Mouse (Mus musculus): ENCODE measurements at regions not wholly inside any gene's neighbourhood (a gene's known extent, or its start where the extent isn't known, plus 50 kb on each side); places are given as distances from the start of the nearest gene placed in this dataset.

- DNase-seq (ENCODE audit: low read depth, low spot score), result no peak
These were observed 353.0 kb downstream of the Pmp22 start for GRCm38 (mm10) chr11:63481676-63482310.

GRCm38 (mm10) chr11:63482593-63482992 lies 353.8 kb downstream of the Pmp22 start:
- no peak for DNase-seq (ENCODE audit: low read depth, low spot score)

- no peak for DNase-seq (ENCODE audit: low read depth, low spot score)
These were observed 358.4 kb downstream of the Pmp22 start for GRCm38 (mm10) chr11:63487203-63487602.

GRCm38 (mm10) chr11:63502181-63502580 lies 373.4 kb downstream of the Pmp22 start:
- DNase-seq (ENCODE audit: low read depth, low spot score), result no peak

GRCm38 (mm10) chr11:63507387-63507786 lies 378.6 kb downstream of the Pmp22 start:
- no peak for DNase-seq (ENCODE audit: low read depth, low spot score)

- DNase-seq (ENCODE audit: low read depth, low spot score), result no peak
These were observed 379.9 kb downstream of the Pmp22 start for GRCm38 (mm10) chr11:63508727-63509126.

GRCm38 (mm10) chr11:63510611-63511010 lies 381.8 kb downstream of the Pmp22 start:
- DNase-seq (ENCODE audit: low read depth, low spot score), result no peak

- no peak for DNase-seq (ENCODE audit: low read depth, low spot score)
These were observed 385.8 kb downstream of the Pmp22 start for GRCm38 (mm10) chr11:63514615-63515014.

GRCm38 (mm10) chr11:63518847-63519246 lies 390.1 kb downstream of the Pmp22 start:
- DNase-seq (ENCODE audit: low read depth, low spot score), result no peak

- DNase-seq (ENCODE audit: low read depth, low spot score), result no peak
These were observed 395.5 kb downstream of the Pmp22 start for GRCm38 (mm10) chr11:63524254-63524653.

GRCm38 (mm10) chr11:63525431-63525830 lies 396.6 kb downstream of the Pmp22 start:
- no peak for DNase-seq (ENCODE audit: low read depth, low spot score)

- no peak for DNase-seq (ENCODE audit: low read depth, low spot score)
These were observed 396.1 kb downstream of the Hs3st3b1 start for GRCm38 (mm10) chr11:63525956-63526355.

- no peak for DNase-seq (ENCODE audit: low read depth, low spot score)
These were observed 389.3 kb downstream of the Hs3st3b1 start for GRCm38 (mm10) chr11:63532752-63533151.

GRCm38 (mm10) chr11:63533555-63534200 lies 388.4 kb downstream of the Hs3st3b1 start:
- no peak for DNase-seq (ENCODE audit: low read depth, low spot score)

GRCm38 (mm10) chr11:63537693-63538092 lies 384.4 kb downstream of the Hs3st3b1 start:
- DNase-seq (ENCODE audit: low read depth, low spot score), result no peak

GRCm38 (mm10) chr11:63543971-63544696 lies 378.0 kb downstream of the Hs3st3b1 start:
- DNase-seq (ENCODE audit: low read depth, low spot score), result no peak

GRCm38 (mm10) chr11:63545516-63545915 lies 376.6 kb downstream of the Hs3st3b1 start:
- no peak for DNase-seq (ENCODE audit: low read depth, low spot score)

- no peak for DNase-seq (ENCODE audit: low read depth, low spot score)
These were observed 361.6 kb downstream of the Hs3st3b1 start for GRCm38 (mm10) chr11:63560466-63560865.

GRCm38 (mm10) chr11:63562696-63563095 lies 359.4 kb downstream of the Hs3st3b1 start:
- DNase-seq (ENCODE audit: low read depth, low spot score), result no peak

GRCm38 (mm10) chr11:63565471-63566232 lies 356.4 kb downstream of the Hs3st3b1 start:
- DNase-seq (ENCODE audit: low read depth, low spot score), result no peak

GRCm38 (mm10) chr11:63569785-63570479 lies 352.2 kb downstream of the Hs3st3b1 start:
- no peak for DNase-seq (ENCODE audit: low read depth, low spot score)
